Mouse (Mus musculus) gastrocnemius, postnatal 36 days (tissue): ENCODE data around the gene Scarf1. TPM values are rescaled to one million over a fixed set of nuclear protein-coding genes. Genes with fewer than 3 reads are reported as not detected.
A peak's percentile ranks its signal among the peaks of the same experiment; 100 is the strongest.

Experiments
- DNase-seq, 2 experiments: peaks; one replicate each; pipeline ENCODE4 v3.0.0; 2022
- intact Hi-C: fragments of 180-260 bp; cut with DNase I; formaldehyde crosslinking; loops from one replicate; pipeline ENCODE4 v1.15.1; 2025
- total RNA-seq, 2 experiments: library from RNA; stranded (reverse); gene quantifications; 2 replicates each; pipeline ENCODE4 v1.2.3; 2021

Scarf1 gene
- total RNA-seq, 2 experiments from 2014 or later, result 2.8 to 3.1 TPM

DNA sequence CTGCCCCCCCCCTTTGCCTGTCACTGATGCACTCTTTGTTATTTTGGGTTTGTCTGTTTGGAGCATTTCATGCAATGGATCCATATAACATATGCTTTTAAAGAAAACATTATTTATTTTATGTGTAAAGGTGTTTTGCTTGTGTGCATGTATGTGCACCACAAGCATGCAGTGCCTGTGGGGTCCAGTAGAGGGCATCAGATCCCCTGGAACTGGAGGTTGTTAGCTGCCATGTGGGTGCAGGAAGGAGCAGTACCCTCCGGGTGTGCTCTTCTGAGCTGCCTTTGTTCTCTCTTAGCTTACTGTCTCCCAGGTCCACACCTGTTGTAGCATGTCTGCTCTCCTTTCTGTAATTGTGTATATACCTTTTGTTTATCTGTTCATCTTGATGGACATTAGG is 44.8 kb downstream of the Scarf1 start:
- intact Hi-C loops, result no loop called here
- DNase-seq, result no peak

DNA sequence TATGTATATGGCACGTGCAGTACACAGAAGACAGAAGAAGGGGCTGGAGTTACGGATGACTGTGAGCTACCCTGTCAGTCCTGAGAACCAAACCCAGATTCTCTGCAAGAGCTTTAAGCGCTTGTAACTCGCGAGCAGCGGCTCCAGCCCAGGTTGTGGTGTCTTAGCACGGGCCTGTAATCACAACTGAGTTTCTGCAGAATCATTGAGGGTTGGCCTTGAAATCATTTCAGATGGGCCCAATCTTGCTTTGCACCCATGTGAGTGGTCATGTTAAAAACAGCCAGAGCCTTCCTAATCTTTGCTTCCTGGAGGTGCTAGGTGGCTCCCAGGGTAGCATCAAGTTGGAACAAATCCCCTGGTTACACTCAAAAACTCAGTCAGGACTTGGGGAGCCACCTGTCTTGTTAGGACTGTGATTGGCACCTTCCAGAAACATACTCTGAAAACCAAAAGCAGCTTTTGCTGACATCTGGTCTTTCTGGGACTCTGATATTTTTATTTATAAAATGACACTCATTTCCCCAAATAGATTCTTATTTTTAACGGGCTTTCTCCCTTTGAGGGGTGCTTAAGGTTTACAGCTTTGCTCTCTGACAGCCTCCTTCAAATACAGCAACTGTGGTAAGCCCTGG is 46.6 kb downstream of the Scarf1 start:
- DNase-seq, result no peak
- intact Hi-C loops, result no loop called here

DNA sequence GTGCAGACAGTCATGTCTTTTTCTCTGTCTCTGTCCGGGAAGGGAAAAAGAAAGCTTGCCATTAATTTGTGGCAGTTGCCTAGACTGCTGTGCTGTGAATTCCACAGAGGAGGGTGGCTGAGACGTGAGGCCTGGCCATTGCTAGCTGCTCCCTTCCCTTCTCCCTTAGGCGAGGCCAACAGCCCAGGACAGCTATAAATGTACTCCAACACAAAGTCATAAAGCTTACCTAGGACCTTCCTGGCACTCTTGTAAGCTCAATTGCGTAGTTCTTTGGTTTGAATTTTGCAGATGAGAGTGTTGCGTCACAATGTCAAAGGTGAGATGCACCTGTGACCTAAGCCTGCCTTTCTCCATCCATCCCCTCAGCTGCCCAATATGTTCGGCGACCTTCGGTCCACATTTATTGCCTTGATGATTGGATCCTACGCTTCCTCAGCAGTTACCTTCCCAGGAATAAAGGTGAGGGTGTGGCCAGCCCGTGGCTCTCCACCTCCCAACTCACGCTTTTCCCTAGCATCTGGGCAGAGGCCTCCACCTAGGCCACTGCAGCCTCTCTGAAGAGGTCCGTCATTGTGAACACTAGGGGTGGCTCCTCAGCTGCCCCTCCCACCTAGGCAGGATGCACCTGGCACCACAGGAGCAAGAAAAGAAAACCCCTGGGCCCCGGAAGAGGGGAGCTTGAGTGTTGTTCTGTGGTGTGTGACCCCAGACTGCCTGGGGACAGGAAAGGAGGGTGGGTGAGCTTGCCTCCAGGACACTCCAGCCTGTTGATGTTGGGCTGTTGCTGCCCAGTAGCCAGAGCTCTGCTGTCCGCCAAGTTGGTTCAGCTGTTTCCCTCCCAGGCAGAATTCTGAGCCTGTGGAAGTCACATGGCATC is 47.4 kb downstream of the Scarf1 start:
- intact Hi-C loops, result no loop called here
- DNase-seq, result no peak

DNA sequence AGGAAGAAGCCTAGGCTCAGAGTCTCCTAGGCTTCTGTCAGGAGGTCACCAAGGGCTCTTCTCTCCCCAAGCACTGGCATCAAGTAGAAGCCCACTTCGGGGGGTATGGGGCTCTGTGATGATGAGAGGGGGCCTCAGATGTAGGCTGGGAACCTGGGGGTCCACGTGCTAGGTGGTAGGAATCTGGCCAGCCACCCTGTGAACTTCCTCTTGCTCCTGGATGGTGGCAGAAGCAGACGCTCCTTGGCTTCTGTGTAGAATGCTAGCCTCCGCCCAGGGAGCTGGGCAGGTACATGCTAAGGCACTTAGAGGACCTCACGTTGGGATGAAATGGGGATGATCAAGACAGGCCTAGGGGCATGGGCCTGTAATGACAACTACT is 48.1 kb downstream of the Scarf1 start:
- intact Hi-C loops, result no loop called here
- no peak for DNase-seq

DNA sequence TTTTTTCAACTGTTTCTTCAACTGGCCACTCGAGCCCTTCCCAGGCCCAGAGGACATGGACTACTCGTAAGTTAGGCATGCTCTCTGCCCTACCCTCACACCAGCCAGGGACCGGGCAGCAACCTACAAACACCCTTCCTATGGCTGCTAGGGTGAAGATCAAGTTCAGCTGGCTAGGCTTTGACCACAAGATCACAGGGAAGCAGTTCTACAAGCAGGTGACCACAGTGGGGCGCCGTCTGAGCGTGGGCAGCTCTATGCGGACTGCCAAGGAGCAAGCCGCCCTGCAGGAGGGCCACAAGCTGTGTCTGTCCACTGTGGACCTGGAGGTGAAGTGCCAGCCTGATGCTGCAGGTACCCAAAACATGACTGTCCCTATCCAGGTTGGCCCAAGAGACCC is 49.5 kb downstream of the Scarf1 start:
- DNase-seq, result no peak
- intact Hi-C loops, result no loop called here

DNA sequence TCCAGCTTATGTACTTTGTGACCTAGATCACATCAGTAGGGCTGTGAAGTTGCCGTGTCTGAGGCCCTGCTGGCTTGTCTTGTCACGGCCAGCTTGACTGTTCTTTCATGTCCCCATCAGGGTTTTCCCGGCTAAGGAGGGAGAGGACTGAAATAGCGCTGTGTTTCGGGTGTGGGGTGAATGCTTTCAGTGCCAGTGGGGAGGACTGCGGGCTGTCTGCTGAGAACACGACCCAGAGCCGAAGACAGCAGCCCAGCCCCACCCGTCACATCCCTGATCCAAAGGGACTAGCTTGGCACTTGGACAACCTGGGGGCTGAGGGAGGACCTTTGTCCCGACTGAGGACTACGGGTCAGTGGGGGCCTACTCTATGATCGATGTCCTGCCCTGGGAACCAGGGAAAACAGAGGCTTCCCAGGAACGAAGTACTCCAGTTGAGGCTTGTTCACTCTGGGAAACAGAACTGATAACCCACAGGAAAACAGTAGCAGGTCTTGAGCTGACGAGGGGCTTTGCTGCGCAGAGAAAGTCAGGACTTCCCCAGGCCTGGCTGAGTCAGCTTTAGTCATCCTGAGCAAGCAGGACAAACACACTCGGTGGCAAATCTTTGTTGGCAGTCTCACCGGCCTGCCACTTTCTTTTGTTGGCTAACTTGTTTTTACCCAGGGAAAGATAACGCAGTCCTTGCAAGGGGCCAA is 50.7 kb downstream of the Scarf1 start:
- intact Hi-C loops, result no loop called here
- DNase-seq, result peak; percentile 26 to 44

DNA sequence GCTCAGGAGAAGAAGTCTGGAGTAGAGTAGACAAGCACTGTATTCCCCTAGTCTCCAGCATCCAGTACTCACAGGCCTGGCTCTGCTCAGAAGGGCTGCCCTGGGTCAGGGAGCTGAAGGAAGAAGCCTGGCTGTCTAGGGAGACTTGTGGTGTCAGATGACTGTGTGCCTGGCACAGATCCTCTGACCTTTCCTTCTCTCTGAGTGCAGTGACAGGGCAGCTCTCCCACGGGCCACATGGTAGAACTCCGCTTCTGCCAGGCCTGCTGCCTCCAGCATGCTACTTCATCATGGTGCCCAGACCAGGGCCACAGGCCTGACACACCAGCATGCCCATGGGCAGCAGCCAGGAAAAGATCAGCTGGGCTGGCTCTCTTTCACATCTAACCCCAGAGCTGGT is 52.5 kb downstream of the Scarf1 start:
- DNase-seq, result peak; percentile 77 to 79
- intact Hi-C loops, result no loop called here

DNA sequence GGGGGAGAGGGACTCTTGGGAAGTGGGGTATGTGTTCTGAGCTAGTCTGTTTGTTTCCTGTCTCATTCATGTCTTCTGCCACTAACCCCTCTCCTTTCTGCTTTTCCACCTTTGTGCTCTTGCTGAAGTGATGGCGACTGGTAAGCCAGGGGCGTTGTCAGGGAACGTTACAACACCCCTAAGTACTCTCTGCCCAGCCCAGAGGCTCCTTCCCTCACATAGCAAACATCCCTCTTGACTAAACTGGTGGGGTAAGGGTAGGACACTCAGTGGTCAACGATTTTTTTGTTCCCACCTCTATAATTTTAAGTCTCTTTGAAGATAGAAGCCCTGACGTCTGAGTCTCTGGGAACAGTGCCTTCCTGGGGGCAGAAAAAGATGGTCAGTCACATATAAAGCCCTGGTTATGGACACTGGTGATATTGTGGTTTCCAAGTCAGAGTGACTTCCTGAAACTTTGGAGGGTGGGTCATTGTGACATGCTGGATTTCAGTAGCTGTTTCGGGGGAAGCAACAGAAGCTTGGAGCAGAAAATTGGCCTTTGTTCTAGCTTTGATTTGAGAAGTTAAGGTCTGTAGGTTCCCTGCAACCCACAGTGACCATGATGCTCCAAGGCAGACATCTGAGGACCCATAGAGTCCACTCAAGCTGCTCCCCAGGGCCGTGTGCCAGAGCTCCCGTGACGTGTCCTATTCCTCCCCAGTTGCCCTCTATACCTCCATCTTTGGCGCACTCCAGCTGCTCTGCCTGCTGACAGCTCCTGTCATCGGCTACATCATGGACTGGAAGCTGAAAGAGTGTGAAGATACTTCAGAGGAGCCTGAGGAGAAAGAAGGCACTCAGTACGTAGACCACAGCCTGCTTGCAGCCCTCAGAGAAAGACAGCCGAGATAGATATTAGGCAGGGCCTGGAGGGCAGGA is 53.2 kb downstream of the Scarf1 start:
- intact Hi-C loops, result no loop called here
- DNase-seq, result no peak

DNA sequence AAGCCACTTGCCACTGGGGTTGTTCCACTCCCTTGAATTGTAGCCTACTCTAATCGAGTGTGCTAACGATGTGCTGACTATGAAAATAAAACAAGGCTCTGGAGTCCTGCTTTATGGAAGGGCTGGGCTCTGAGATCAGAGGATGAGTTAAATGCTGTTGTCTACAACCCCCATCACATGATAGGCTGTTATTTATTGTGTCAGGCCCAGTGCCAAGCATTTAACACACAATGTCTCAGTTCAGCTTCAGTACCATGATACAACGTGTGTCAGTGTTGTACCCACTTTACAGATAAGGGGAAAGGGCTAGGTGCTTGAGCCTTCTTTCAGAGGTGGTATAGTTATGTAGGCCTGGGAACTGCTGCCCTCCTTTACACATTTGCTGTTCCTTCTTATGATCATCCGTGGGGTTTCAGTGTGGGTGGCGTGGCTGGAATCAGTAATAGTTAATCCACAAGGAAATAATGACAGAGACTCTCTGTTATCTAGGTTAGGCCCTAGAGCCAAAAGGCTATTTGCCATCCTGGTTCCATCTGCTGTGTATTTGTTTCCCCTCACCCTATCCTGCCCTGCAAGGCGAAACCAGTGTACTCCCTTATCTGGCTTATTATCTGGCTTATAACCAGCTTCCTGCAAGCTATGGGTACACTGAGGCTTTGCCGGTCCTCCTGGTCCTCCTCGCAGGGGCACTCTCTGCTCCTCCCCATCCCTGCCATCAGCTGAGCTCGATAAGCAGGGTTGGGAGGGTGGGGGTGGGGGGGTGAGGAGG is 54.2 kb downstream of the Scarf1 start:
- DNase-seq, result no peak
- intact Hi-C loops, result no loop called here

DNA sequence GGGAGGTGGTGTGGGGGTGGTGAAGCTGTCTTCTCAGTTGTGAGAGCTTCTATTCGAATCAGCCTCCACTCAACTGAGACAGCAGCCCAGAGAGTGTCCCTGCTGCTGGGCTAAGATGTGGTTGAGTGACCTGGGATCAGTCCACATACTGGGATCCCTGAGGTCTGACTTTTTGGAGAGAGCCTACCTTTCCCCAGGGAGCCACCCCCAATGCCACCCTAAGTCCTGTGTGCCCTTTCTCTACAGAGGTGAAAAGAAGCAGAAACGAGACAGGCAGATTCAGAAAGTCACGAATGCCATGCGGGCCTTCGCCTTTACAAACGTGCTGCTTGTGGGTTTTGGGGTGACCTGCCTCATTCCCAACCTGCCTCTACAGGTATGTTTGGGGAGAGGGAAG is 54.8 kb downstream of the Scarf1 start:
- no peak for DNase-seq
- intact Hi-C loops, result no loop called here

DNA sequence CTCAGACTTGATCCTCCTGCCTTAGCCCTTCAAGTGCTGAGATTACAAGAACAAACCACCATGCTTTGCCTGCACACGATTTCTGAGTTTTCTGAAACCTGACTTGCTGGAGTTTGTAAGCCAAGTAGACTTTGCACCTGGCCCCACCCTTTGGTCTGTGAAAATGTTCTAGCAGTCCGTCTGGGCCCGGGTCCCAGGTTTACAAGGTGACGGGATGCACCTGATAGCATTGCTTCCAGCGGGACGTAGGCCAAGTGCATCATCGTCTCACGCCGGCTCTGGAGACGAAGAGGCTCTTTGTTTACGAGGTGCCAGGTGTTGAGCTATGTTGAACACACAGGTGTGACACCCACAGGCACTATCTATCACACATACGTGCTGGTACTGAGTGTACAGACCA is 55.6 kb downstream of the Scarf1 start:
- no peak for DNase-seq
- intact Hi-C loops, result no loop called here

DNA sequence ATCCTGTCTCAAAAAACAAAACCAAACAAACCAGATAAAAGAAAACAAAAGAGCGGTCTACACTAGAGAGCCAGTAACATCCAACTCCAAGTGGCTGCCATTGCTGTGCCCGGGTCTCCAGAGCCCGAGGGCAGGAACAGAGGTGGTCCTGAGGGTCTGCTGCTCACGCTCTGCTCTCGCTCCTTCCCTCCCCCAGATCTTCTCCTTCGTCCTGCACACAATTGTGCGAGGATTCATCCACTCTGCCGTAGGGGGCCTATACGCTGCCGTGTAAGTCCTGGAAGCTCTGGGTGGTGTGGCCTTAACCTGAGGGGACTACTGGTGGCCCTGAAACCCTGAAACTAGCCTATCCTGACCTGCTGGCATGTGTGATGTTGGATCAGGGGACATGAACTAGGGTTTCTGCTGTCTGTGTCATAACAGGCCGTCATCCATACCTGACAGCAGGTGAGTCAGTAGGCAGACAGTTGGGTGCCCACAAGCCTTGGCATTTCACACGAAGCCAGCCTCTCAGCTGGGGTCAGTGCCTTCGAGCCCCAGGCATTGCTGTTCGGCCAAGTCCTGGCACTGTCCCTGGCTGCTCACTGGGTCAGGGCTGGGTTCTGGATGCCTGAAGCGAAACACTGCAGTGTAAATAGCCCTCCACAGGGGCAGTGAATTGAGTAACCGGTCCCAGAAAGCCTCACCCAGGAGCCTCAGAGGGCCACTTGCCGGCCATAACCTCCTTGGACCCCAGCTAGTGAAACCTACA is 57.2 kb downstream of the Scarf1 start:
- intact Hi-C loops, result no loop called here
- DNase-seq, result peak in 1 of 2 experiments; percentile 32

DNA sequence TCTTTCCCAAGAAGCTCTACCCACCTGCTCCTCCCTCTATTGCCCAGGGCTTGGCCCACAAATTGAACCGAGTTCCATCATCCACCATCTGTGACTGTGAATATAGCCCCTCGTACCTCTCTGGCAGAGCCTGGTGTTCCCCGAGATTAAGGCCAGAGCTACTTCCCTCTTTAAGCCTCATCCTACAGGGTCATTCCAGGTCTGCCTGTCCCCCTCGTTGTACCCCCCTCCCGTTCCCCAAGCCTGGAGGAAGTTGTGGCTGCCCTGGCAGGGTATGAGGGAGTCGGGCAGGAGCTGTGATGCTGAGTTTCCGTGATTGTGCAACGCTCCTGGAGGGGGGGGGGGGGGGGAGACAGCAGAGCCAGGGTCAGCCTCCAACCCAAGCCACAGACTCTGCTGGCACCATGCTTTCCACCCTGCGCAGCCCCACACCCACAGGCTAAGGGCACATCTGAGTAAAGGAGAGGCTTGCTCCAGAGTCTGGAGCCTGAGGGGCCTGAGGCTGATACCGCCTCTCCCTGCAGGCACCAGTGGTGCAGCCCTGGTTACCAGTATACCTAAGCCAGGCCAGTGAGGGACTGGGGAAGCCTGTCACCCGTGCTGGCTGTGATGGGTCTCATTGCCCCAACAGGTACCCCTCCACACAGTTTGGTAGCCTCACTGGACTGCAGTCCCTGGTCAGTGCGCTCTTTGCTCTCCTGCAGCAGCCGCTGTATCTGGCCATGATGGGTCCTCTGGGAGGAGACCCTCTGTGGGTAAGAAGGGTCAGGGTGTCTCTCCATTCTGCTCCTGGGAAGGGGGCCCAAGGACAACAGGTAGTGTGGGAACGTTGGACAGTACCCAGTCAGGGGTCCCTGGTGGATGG is 58.0 kb downstream of the Scarf1 start:
- peak; percentile 49 to 52 for DNase-seq
- intact Hi-C loops, result no loop called here

DNA sequence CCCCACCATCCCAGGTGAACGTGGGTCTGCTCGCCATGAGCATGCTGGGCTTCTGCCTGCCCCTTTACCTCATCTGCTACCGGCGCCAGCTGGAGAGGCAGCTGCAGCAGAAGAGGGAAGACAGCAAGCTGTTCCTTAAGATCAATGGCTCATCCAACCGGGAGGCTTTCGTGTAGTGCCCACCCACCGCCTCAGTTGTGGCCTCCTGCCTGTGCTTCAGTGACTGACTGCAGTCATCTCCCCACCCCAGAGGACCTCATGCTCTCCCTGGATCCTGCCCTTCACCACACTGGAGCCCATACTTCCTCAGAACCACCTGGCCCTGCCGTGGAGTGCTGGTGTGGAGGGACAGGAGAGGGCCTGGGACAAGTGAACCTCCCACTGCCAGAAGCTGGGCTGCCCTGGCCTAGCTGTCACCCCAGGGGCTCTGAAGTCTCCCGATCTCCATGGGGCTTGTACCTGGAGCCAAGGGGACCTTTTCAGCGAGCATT is 59.0 kb downstream of the Scarf1 start:
- DNase-seq, result no peak
- intact Hi-C loops, result loop anchor here (2.0 kb wide), 1 partner anchor 170 kb away; no protein-coding TSS in a partner anchor

DNA sequence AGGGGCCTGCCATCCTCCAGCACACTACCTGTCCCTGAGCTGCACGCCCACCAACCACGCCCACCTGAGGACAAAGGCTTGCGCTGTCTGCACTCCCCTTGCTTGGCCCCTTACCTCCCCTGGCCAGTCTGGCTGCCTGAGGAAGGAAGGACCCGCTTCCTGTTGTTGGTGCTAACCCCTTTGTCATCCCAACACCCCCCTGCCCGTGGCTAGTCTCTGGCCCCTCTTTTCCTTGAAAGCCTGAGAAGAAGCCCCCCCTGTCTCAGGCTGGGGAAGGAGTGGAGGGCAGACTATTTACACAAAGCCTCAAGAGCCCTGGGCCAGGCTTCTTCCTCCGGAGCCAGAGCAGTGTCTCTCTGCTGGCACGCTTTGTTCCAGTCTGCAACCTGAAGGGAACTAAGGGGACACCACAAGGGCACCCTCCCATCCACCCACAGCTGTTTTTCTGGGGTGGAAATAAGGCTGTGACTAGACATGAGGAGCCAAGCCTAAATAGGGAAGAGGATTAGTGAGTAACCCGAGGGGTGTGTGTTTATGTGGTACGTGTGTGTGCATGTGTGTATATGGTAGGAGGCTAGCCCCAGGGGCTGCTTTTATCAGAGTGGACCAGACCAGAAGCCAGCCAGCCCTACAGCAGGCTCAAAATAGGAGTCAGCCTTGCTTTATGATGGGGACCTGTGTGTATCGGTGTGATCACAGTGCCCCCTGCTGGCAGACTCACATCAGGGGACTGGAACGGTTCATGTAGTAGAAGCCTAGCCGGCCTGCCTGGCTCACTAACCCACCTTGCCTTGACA is 59.7 kb downstream of the Scarf1 start:
- intact Hi-C loops, result loop anchor here (1.0 to 2.0 kb wide), 2 partner anchors 43 to 170 kb away; no protein-coding TSS in a partner anchor
- peak; percentile 91 to 94 for DNase-seq

DNA sequence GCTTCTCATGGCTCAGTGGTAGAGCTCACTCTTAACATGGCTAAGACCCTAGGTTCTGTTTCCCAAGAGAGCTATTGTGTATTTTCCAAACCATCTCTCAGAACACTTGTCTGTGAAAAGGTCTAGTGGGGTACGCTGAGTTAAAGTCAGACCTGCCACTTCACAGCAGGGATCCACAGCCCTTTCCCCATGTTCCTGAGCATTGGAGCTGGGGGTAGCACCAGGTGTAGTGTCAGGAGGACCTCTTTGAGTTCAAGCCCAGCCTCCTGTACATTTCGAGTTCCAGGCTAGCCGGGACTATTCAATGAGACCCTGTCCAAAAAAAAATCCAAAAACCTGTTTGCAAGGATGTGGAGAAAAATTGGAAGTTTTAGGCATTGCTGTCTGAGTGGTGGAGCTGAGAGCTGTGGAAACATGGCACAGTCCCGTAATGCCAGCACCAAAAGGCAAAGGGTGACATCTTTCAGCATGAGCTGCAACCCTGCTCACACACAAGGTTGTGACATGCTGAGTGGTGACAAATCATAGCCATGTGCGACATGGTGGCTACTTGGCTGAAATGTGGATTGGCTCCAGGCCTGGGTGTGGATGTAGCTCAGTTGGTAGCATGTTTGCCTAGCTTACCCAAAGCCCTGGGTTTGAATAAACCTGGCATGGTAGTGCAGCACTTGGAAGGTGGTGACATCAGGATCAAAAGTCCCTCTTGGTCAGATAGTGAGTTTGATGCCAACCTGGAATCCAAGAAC is 61.2 kb downstream of the Scarf1 start:
- intact Hi-C loops, result no loop called here
- DNase-seq, result no peak
